Mouse (Mus musculus) thymus, adult 2 months (tissue): ENCODE data around the gene Vwce. TPM values are rescaled to one million over a fixed set of nuclear protein-coding genes. Genes with fewer than 3 reads are reported as not detected.

ENCODE experiments used
- DNase-seq: peaks from one replicate; pipeline ENCODE4 v3.0.0; 2021
- H3K27ac ChIP-seq: fragments of 200-500 bp; 2 replicates; pipeline ENCODE4 v1.5.1; 2012; ENCODE audit warnings: low read length, control low read depth; ENCODE audit not compliant: control insufficient read depth, insufficient read depth
- H3K27me3 ChIP-seq: fragments of 200-500 bp; 2 replicates; pipeline ENCODE4 v1.6.1; 2012; ENCODE audit warnings: mild to moderate bottlenecking, low read length, moderate library complexity, mixed read lengths; ENCODE audit not compliant: control insufficient read depth, insufficient read depth
- H3K36me3 ChIP-seq: fragments of 200-500 bp; 2 replicates; pipeline ENCODE4 v1.6.1; 2012; ENCODE audit warnings: mild to moderate bottlenecking, low read length, moderate library complexity; ENCODE audit not compliant: control insufficient read depth, insufficient read depth
- H3K4me1 ChIP-seq: fragments of 200-500 bp; replicated peaks from 2 replicates; pipeline ENCODE4 v1.6.1; 2012; ENCODE audit warnings: low read length; ENCODE audit not compliant: control insufficient read depth, insufficient read depth
- H3K4me3 ChIP-seq: fragments of 200-500 bp; 2 replicates; pipeline ENCODE4 v1.5.1; 2012; ENCODE audit warnings: mild to moderate bottlenecking, low read length, control low read depth, moderate library complexity; ENCODE audit not compliant: control insufficient read depth, insufficient read depth
- CTCF ChIP-seq: fragments of 200-500 bp; IDR thresholded peaks from 2 replicates; pipeline ENCODE4 v1.5.1; 2012; ENCODE audit warnings: mild to moderate bottlenecking, control low read depth, low read length, moderate library complexity, borderline replicate concordance; ENCODE audit not compliant: control insufficient read depth, poor library complexity, insufficient read depth; ENCODE audit errors: extremely low read depth
- POLR2A ChIP-seq: fragments of 200-500 bp; IDR thresholded peaks from 2 replicates; pipeline ENCODE4 v1.6.1; 2012; ENCODE audit warnings: mild to moderate bottlenecking, low read length, control low read depth, moderate library complexity; ENCODE audit not compliant: control insufficient read depth, poor library complexity, insufficient read depth; ENCODE audit errors: extremely low read depth
- WGBS: fragments of 180-500 bp; shearing (Covaris S2); methylation state at CpG from one replicate; pipeline ENCODE4 v1.1.7; 2018; 5-methylcytosine and 5-hydroxymethylcytosine counted together
- polyA plus RNA-seq: library from polyadenylated mRNA; depleted of rRNA; stranded (reverse); fragments of >200 nt; gene quantifications from 2 replicates; pipeline ENCODE4 v1.2.3, GENCODE M21; 2012; rRNA removed

Vwce gene
- 3.1 and 4.7 TPM in 2 replicates for polyA plus RNA-seq

- Histone ChIP-seq H3K27ac (no peak within 1 kb of the TSS), H3K4me3 (peak within 1 kb of the TSS; percentile 57), H3K4me1 (peaks cover 29% of the 10 kb centered on the region), H3K27me3 (no peaks in the 10 kb centered on the region), H3K36me3 (peaks cover 7% of the 10 kb centered on the region)
- peak; percentile 53 for DNase-seq
- 6% methylated on average over 32 of the region's 32 CpGs for WGBS
- TF ChIP-seq CTCF: no peak; the same call in 1 of the 2 replicates
- TF ChIP-seq POLR2A: no peak
These were observed at the start of gene Vwce for GRCm38 (mm10) chr19:10634106-10634871. Vwce (plus strand) TSS chr19:10634213.

- DNase-seq: no peak
- H3K36me3 ChIP-seq: no peaks in the 10 kb centered on the region
- H3K4me3 ChIP-seq: no peak overlapping the region
- TF ChIP-seq CTCF (no peak), POLR2A (no peak)
- H3K27me3 ChIP-seq: no peaks in the 10 kb centered on the region
- H3K27ac ChIP-seq: no peak overlapping the region
- 74% methylated on average over 8 of the region's 8 CpGs for WGBS
- peaks cover 8% of the 10 kb centered on the region; the same call in 1 of the 2 replicates for H3K4me1 ChIP-seq
These were observed 48.9 kb upstream of the Vwce start for GRCm38 (mm10) chr19:10585112-10585511.

DNA sequence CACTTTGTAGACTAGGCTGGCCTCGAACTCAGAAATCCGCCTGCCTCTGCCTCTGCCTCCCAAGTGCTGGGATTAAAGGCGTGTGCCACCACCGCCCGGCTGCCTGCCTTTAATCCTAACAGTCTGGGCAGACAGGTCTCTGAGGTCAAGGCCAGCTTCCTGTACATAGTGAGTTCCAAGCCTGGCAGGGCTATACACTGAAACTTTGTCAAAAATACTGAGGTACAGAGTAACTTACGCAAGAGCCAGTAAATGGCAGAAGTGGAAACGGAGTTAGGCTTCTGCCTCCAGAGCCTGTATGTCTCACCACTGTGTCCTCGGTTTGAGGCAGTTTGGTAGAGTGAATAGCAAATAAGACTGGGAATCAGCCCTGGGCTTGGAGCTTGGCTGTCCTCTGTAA lies 46.8 kb upstream of the Vwce start:
- H3K4me1 ChIP-seq: peaks cover 4% of the 10 kb centered on the region; the same call in 1 of the 2 replicates
- H3K27ac ChIP-seq: no peak overlapping the region
- 95% methylated on average over 8 of the region's 8 CpGs for WGBS
- H3K4me3 ChIP-seq: no peak overlapping the region
- H3K36me3 ChIP-seq: peaks cover 4% of the 10 kb centered on the region
- no peak for DNase-seq
- no peaks in the 10 kb centered on the region for H3K27me3 ChIP-seq
- TF ChIP-seq POLR2A (no peak), CTCF (no peak)

- no peak for DNase-seq
- H3K36me3 ChIP-seq: peaks cover 4% of the 10 kb centered on the region
- 46% methylated on average over 5 of the region's 5 CpGs for WGBS
- TF ChIP-seq CTCF: no peak
- no peak for TF ChIP-seq POLR2A
- H3K4me3 ChIP-seq: no peak overlapping the region
- no peaks in the 10 kb centered on the region for H3K27me3 ChIP-seq
- H3K4me1 ChIP-seq: no peaks in the 10 kb centered on the region
- H3K27ac ChIP-seq: no peak overlapping the region
These were observed 44.7 kb upstream of the Vwce start for GRCm38 (mm10) chr19:10589127-10589857.

DNA sequence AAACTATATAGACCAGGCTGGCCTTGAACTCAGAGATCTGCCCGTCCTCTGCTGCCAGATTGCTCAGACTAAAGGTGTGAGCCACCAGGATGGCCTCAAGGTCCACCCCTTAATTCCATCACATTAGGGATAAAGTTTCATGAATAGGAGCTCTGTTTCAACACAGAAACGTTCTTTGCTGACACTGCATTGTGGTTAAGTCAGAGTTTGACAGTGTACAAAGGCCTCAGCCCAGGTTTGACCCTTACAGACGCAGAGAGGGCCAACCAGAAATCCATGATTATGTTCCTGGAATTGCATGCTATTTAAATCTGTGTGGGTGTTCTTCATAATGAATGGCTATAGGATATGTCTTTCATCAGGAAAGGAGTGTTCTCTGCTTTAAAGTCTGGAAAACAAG lies 43.7 kb upstream of the Vwce start:
- Histone ChIP-seq H3K36me3 (peaks cover 5% of the 10 kb centered on the region), H3K4me1 (no peaks in the 10 kb centered on the region), H3K4me3 (no peak overlapping the region), H3K27ac (no peak overlapping the region), H3K27me3 (no peaks in the 10 kb centered on the region)
- TF ChIP-seq CTCF (no peak), POLR2A (no peak)
- 90% methylated on average over 3 of the region's 3 CpGs for WGBS
- no peak for DNase-seq

- H3K4me3 ChIP-seq: no peak overlapping the region
- no peaks in the 10 kb centered on the region for H3K4me1 ChIP-seq
- H3K27ac ChIP-seq: no peak overlapping the region
- DNase-seq: no peak
- H3K27me3 ChIP-seq: no peaks in the 10 kb centered on the region
- peaks cover 7% of the 10 kb centered on the region for H3K36me3 ChIP-seq
- WGBS: 97% methylated on average over 6 of the region's 6 CpGs
- TF ChIP-seq CTCF (no peak), POLR2A (no peak)
These were observed 42.2 kb upstream of the Vwce start for GRCm38 (mm10) chr19:10591659-10592377.
